Mouse (Mus musculus) erythroblast, embryonic 14.5 days (primary cell): ENCODE results near the gene Ccdc155.

Experiments used
- GATA1 ChIP-seq: IDR thresholded peaks from 2 replicates; pipeline ENCODE4 v1.6.1; 2012; ENCODE audit warnings: low read length, inconsistent platforms, mixed read lengths
- TAL1 ChIP-seq: IDR thresholded peaks from 3 replicates; pipeline ENCODE4 v1.6.1; 2012; ENCODE audit warnings: low read length, inconsistent platforms, mixed read lengths

DNA sequence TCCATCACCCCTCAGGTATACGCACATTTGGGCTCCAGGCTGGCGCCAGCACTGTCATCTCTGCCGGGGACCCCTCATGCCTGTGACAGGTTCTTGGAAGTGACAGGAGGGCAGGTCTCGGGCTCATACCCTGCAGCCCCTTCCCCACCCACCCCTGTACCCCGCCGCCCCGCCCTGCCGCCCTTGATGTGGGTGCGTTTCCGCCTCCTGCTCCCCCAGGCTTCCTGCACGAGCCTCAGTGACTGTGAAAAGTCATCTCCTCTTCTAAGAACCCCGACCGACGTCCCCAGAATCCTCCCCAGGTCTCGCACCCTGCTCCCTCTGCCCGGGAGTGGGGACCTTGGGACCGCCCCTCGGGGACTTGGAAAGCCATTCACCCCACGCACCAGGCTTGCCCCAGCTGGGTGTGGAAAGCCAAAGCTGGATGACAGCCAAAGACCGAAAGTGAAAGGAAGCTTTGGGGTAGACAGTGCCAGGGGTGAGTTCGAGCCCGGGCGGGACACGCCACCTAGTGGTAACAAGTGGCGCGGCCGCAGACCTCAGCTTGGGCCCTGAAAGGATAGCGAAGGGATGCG, 68.6 kb downstream of the Ccdc155 start, which contains the start of the genes Gm45713 and Flt3l:
- TF ChIP-seq GATA1, result no peak
- TF ChIP-seq TAL1, result no peak
